Comparison of ENCODE assay signal across 8 mouse cellular contexts in the genomic region with DNA sequence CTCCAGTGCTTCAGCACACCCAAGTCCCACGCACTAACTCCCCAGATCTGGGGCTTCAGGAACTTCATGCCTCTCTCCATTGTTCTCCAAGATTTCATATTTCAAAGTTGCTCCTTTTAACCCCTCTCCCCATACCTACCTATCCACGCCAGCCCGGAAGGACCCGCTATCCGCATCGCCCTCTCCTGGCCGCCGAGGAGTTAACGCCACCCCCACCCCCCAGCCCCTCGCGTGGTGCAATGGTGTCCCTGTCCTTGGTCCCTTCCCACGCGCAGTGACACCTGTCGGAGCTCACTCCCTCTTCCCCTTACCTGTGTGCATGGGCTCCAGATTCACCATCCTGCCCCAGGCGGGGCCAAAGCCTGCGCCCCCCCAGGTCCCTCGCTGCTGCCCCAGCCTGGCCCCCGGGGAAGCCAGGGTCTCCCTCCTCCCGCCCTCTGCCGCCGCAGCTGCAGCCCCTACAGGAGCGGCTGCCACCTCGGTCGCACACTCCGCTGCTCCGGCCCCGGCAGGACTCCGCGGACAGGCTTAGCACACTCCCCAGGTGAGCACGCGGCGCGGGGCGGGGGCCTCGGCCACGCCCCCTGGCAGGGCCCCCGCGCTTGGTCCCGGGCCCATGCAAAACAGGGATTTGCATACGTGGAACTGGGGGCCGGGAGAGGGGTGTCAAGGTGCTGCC. TPM values are rescaled to one million over a fixed set of nuclear protein-coding genes. Genes with fewer than 3 reads are reported as not detected.
A peak's percentile ranks its signal among the peaks of the same experiment; 100 is the strongest.
DNase-seq lines count a peak whose midpoint lies in the region; ATAC-seq and TF ChIP-seq lines count a peak whose summit lies in the region.
"Had no signal": no experiment of that assay in that cellular context is flagged by ENCODE, and none has a peak within 500 bp of the region (broad histone marks: within the 10 kb centered on the region; RNA-seq: fewer than 3 reads in every experiment).

No protein-coding gene starts in this region.

- ATAC-seq in lung, embryonic 14.5 days (ENCODE audit: insufficient read depth) = no peak
- ATAC-seq in forebrain, embryonic 11.5 days (replicated peaks; ENCODE audit: low FRiP score) = no peak
- peak; percentile 26; the same call in 1 of the 2 replicates for ATAC-seq in stomach, embryonic 14.5 days (ENCODE audit: insufficient number of reproducible peaks, insufficient read depth, low FRiP score, low read depth)
- ATAC-seq in frontal cortex, adult (ENCODE audit: low TSS enrichment) = no peak

- peak; percentile 42; the same call in 1 of the 2 replicates for TF ChIP-seq CTCF in lung, embryonic 14.5 days (IDR thresholded peaks at IDR 0.05; ENCODE audit: low read depth)

- no peaks in the 10 kb centered on the region for H3K9me3 ChIP-seq in lung, embryonic 14.5 days (ENCODE audit: low read depth, low read length)
- no peaks in the 10 kb centered on the region for H3K9me3 ChIP-seq in forebrain, embryonic 11.5 days (ENCODE audit: control insufficient read depth, low read length)
- no peaks in the 10 kb centered on the region for H3K9me3 ChIP-seq in limb, embryonic 10.5 days (replicated peaks)
- no peaks in the 10 kb centered on the region for H3K9me3 ChIP-seq in stomach, embryonic 14.5 days (ENCODE audit: control insufficient read depth, low read depth, low read length)

- H3K27ac ChIP-seq in lung, embryonic 14.5 days (ENCODE audit: low read depth) = no peak overlapping the region
- no peak overlapping the region for H3K27ac ChIP-seq in forebrain, embryonic 11.5 days (ENCODE audit: low read depth, low read length)
- H3K27ac ChIP-seq in limb, embryonic 10.5 days = no peak overlapping the region
- H3K27ac ChIP-seq in stomach, embryonic 14.5 days (ENCODE audit: low read length) = no peak overlapping the region

- H3K4me2 ChIP-seq in lung, embryonic 14.5 days = peak overlapping the region; percentile 59
- H3K4me2 ChIP-seq in forebrain, embryonic 11.5 days (ENCODE audit: low read depth, low read length, severe bottlenecking) = peak overlapping the region; percentile 53
- peak overlapping the region; percentile 70 for H3K4me2 ChIP-seq in stomach, embryonic 14.5 days (replicated peaks; ENCODE audit: low read depth, low read length)

- H3K36me3 ChIP-seq in lung, embryonic 14.5 days (ENCODE audit: insufficient read depth) = no peaks in the 10 kb centered on the region
- H3K36me3 ChIP-seq in forebrain, embryonic 11.5 days (ENCODE audit: control insufficient read depth, insufficient read depth, low read length) = no peaks in the 10 kb centered on the region
- no peaks in the 10 kb centered on the region for H3K36me3 ChIP-seq in limb, embryonic 10.5 days
- H3K36me3 ChIP-seq in stomach, embryonic 14.5 days (ENCODE audit: control insufficient read depth, insufficient read depth, low read length) = no peaks in the 10 kb centered on the region

- WGBS in lung, embryonic 14.5 days = 1% methylated on average over 41 of the region's 41 CpGs
- WGBS in forebrain, embryonic 11.5 days = 1% methylated on average over 41 of the region's 41 CpGs
- WGBS in limb, embryonic 10.5 days = 3% methylated on average over 41 of the region's 41 CpGs
- WGBS in stomach, embryonic 14.5 days = 2% methylated on average over 41 of the region's 41 CpGs

- peaks cover 28% of the 10 kb centered on the region for H3K27me3 ChIP-seq in lung, embryonic 14.5 days (ENCODE audit: insufficient read depth, low read length)
- peaks cover 25% of the 10 kb centered on the region for H3K27me3 ChIP-seq in forebrain, embryonic 11.5 days (ENCODE audit: control insufficient read depth, insufficient read depth, low read length)
- H3K27me3 ChIP-seq in limb, embryonic 10.5 days (ENCODE audit: low read depth, poor library complexity, severe bottlenecking) = peaks cover 87% of the 10 kb centered on the region
- peaks cover 16% of the 10 kb centered on the region; the same call in 1 of the 2 replicates for H3K27me3 ChIP-seq in stomach, embryonic 14.5 days (ENCODE audit: control insufficient read depth, insufficient read depth, low read length)

- DNase-seq in lung, embryonic 14.5 days = no peak
- DNase-seq in lung, postnatal 14 days = no peak
- DNase-seq in forebrain, embryonic 11.5 days (ENCODE audit: low spot score) = peak; percentile 54
- peak; percentile 52 for DNase-seq in limb, embryonic 10.5 days (ENCODE audit: low spot score)
- no peak for DNase-seq in frontal cortex, postnatal 25 days (ENCODE audit: low spot score in 2 of 2)
- DNase-seq: layer of hippocampus, adult 9-11 months had no signal

- 0 out of 2 replicates have a peak, but pooled peaks cover 4% of the 10 kb centered on the region for H3K4me1 ChIP-seq in lung, embryonic 14.5 days (ENCODE audit: insufficient read depth)
- peaks cover 15% of the 10 kb centered on the region for H3K4me1 ChIP-seq in forebrain, embryonic 11.5 days (replicated peaks; ENCODE audit: control insufficient read depth, insufficient read depth, low read length)
- peaks cover 21% of the 10 kb centered on the region for H3K4me1 ChIP-seq in limb, embryonic 10.5 days
- peaks cover 20% of the 10 kb centered on the region for H3K4me1 ChIP-seq in stomach, embryonic 14.5 days (ENCODE audit: control insufficient read depth, insufficient read depth, low read length)

- H3K4me3 ChIP-seq in lung, embryonic 14.5 days (ENCODE audit: low read depth, low read length) = peak overlapping the region; percentile 30
- H3K4me3 ChIP-seq in forebrain, embryonic 11.5 days (ENCODE audit: low read depth, low read length) = peak overlapping the region; percentile 28
- peak overlapping the region; percentile 48 for H3K4me3 ChIP-seq in limb, embryonic 10.5 days
- peak overlapping the region; percentile 31 for H3K4me3 ChIP-seq in stomach, embryonic 14.5 days (ENCODE audit: low read depth, low read length)

- H3K9ac ChIP-seq in lung, embryonic 14.5 days = peak overlapping the region; percentile 14; the same call in 1 of the 2 replicates
- H3K9ac ChIP-seq in forebrain, embryonic 11.5 days (ENCODE audit: low read length) = peak overlapping the region; percentile 4; the same call in 1 of the 2 replicates
- no peak overlapping the region for H3K9ac ChIP-seq in stomach, embryonic 14.5 days (replicated peaks; ENCODE audit: low read depth, low read length)

RNA-seq across cellular contexts. Expression of a gene that starts 4.7 kb away (rescaled TPM):
- polyA plus RNA-seq in lung, embryonic 14.5 days (2014; fragmentation: Nextera tagmentation; extraction: Ambion mirVana) = 0.08 and 0.16 TPM in 2 replicates
- polyA plus RNA-seq in forebrain, embryonic 11.5 days (2014; fragmentation: Nextera tagmentation; extraction: Ambion mirVana) = not detected in 2 replicates
- polyA plus RNA-seq in limb, embryonic 10.5 days (2016; fragmentation: Nextera tagmentation; extraction: Ambion mirVana) = 0.08 TPM in 1 of 2 replicates, not detected in the other
- polyA plus RNA-seq in stomach, embryonic 14.5 days (2014; fragmentation: Nextera tagmentation; extraction: Ambion mirVana) = 0.27 and 0.71 TPM in 2 replicates

RNA-seq across cellular contexts. Expression of a gene that starts 34.2 kb away (rescaled TPM):
- polyA plus RNA-seq in lung, embryonic 14.5 days (2014; fragmentation: Nextera tagmentation; extraction: Ambion mirVana) = 84.5 and 95.4 TPM in 2 replicates
- 38.9 and 46.7 TPM in 2 replicates for polyA plus RNA-seq in forebrain, embryonic 11.5 days (2014; fragmentation: Nextera tagmentation; extraction: Ambion mirVana)
- polyA plus RNA-seq in limb, embryonic 10.5 days (2016; fragmentation: Nextera tagmentation; extraction: Ambion mirVana) = 68.6 and 87.4 TPM in 2 replicates
- 92.9 and 99.3 TPM in 2 replicates for polyA plus RNA-seq in stomach, embryonic 14.5 days (2014; fragmentation: Nextera tagmentation; extraction: Ambion mirVana)

Comparison
In these comparisons a context has a peak if more than half of its experiments do, and no peak if none do; other contexts are left out.
1. DNase-seq: peak in forebrain, embryonic 11.5 days (single experiment) and limb, embryonic 10.5 days (single experiment); none in lung, embryonic 14.5 days (single experiment), lung, postnatal 14 days (single experiment) and frontal cortex, postnatal 25 days (0 of 2).
2. Peak in every context shown above with its lines, with median percentiles within 50 percentile points of each other: H3K4me2 ChIP-seq and H3K4me3 ChIP-seq.